Mouse (Mus musculus) large intestine, adult 2 months (tissue): ENCODE measurements around the gene Vps41. TPM values are rescaled to one million over a fixed set of nuclear protein-coding genes. Genes with fewer than 3 reads are reported as not detected.

Experiments
- DNase-seq: peaks from one replicate; pipeline ENCODE4 v3.0.0-alpha.2; 2012; ENCODE audit warnings: low read depth, low spot score
- WGBS: fragments of 180-500 bp; shearing (Covaris S2); methylation state at CpG from one replicate; pipeline ENCODE4 v1.1.7; 2018; 5-methylcytosine and 5-hydroxymethylcytosine counted together
- polyA plus RNA-seq: library from polyadenylated mRNA; depleted of rRNA; stranded (reverse); fragments of >200 nt; gene quantifications from 2 replicates; pipeline ENCODE4 v1.2.3, GENCODE M21; 2012; rRNA removed

Gene Vps41
- polyA plus RNA-seq, 1 experiment = 14.3 TPM

DNA sequence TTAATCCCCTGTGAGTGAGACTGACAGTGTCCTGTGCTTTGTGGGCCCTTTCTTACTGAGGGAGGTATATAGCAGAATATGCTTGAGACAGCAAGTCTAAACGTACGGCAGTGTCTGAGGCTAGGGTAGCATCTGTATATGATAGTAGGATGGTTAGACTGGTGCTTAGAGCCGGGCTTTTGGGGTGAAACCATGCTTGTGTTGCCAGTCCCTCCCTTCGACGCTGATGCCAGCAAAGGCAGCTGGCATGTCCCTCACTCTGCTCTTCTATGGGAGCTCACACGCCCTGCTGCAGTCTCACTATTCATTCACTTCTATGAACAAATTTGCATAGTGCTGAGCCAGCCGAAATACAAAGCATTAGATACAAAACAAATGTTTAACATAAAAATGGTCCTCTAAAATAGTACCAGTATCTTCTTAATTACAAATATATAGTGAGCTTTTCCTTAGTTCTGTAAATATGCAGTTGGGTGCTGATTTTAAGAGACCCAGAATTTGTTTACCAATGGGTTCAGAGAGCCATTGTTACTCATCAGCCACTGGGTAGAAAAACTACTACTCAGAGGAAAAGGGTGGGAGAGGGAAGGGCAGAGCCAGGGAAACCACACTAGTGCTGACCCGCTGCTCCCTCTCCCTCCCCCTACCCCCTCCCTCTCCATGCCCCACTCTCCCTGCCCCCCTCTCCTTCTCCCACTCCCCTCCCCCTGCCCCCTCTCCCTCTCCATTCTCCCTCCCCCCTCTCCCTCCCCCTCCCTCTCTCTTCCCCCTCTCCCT is 139.1 kb downstream of the Vps41 start:
- WGBS = 67% methylated on average over 8 of the region's 8 CpGs
- no peak for DNase-seq

DNA sequence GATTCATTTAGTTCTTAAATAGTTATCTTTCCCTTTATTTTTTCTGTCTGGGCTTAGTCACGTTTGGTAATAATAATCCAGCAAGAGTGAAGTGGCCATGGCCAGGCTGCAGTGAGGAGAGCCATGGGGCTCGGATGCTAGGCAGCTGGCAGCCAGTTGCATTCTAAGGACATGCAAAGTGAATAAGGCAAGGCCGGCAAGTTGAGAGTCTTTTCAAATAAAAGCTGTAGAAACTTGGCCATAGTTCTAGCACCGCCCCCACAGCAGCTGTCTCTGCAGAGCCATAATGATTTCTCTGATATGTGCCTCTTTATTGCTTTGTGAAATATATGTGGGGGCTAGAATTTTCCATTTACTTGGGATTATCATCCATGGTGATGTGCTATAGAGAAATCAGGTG is 141.1 kb downstream of the Vps41 start:
- 30% methylated on average over 4 of the region's 4 CpGs for WGBS
- no peak for DNase-seq

DNA sequence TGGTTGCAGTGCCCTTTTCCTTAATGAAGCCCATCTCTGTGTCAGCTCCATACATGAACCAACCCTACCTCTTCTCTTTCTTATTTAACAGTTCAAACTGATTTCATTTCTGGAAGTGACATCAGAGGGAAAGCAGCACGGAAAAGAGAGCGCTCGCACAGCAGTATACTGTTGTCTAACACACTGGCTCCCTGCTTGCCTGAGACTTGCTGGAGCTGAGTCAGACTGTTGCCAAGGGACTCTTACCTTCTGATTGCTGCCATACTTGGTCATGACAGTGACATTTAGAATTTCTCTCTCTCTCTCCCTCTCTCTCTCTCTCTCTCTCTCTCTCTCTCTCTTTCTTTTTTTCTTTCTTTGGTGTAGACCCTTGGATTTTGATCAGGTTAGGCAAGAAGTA is 142.3 kb downstream of the Vps41 start:
- DNase-seq = no peak
- 91% methylated on average over 3 of the region's 3 CpGs for WGBS

- 8% methylated on average over 5 of the region's 5 CpGs for WGBS
- DNase-seq = peak; percentile 19
These were observed 151.0 kb downstream of the Vps41 start for GRCm38 (mm10) chr13:18868030-18868490.

DNA sequence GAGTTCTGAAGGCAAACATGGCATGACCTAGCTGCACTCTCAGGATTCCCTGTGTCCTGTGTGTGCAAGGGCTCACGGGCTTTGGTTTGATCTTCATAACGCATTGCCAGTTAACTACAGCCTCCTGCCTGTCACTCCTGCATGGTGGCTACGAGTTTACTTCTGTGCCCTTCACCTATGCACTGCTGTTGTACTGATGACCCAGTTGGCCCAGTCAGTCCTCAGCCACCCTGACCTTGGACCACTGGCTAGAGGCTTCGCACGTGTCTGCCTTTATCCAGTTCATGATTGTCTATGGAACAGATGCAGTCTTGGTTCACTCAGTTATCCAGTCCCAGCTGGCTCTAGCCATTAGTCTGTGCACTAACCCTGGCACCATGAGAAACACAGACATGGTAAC is 151.7 kb downstream of the Vps41 start:
- no peak for DNase-seq
- 62% methylated on average over 5 of the region's 5 CpGs for WGBS

DNA sequence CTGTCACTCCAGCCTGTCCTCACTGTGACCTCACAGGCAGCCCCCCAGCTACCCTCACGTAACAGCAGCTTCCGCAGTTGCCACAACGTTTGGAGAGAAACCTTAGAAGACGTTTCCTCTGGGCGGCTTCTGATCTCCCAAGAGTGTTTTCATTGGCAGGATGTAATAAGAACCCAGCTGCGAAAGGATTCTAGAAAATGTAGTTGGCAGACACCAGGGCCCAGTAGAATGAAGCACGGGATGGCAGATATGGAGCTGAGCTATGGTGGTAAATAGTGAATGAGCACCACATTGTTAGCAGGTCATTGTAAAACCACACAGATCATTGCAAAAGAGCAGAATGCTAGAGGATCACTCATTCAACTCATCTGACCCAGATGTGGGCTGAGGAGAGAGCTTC is 158.2 kb downstream of the Vps41 start:
- whole genome bisulfite sequencing = 54% methylated on average over 7 of the region's 7 CpGs
- no peak for DNase-seq

DNA sequence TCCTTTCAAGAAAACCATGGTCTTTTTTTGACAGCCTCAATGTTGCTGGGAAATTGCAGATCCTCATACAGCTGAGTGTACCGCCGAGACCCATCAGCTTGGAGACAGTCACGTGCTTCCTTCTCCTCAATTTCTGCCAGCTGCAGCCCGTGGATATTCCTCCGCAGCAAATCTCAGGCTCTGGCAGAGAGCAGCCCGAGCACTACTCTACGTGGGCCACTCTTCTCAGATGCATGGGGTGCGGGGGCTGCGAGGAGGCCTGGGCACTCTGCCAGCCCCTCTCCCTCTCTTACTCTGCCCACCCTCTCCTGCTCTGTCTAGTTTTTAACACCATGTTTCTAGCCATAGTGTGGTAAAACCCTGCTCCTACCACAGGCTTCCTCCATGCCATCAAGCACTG is 175.8 kb downstream of the Vps41 start:
- DNase-seq = no peak
- WGBS = 64% methylated on average over 9 of the region's 9 CpGs

- no peak for DNase-seq
- 78% methylated on average over 3 of the region's 3 CpGs for WGBS
These were observed 179.7 kb downstream of the Vps41 start for GRCm38 (mm10) chr13:18896789-18897188.

DNA sequence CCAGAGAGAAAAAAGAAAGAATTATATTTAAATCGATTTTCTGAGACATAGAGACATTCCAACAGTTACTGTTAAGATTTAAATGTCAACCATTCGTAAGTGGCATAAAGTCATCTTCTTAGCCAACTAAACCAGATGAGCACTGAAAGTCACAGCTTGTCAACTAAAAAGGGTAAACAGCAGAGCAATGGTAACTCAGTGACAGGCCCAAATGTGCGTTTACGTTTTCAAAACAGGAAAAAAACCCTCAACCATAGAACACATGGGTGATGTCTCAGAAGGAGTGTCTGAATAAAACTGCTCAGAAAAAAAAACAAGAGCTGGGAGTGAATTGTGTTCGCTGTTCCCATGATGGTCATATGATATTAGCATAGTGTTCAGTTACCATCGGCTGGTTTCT is 186.5 kb downstream of the Vps41 start:
- DNase-seq = no peak
- WGBS = 87% methylated on average over 6 of the region's 6 CpGs

- no peak for DNase-seq
- WGBS = 93% methylated on average over 4 of the region's 4 CpGs
These were observed 197.7 kb downstream of the Vps41 start for GRCm38 (mm10) chr13:18914774-18915173.

Other genes with a start within 250 kb of the Vps41 start
- gene Amph, start 230.9 kb downstream of the Vps41 start, polyA plus RNA-seq = 3.0 and 3.7 TPM in 2 replicates